Mouse (Mus musculus): Measurements from ENCODE around the gene Kif5c. TPM values are rescaled to one million over a fixed set of nuclear protein-coding genes. Genes with fewer than 3 reads are reported as not detected.

The Kif5c gene
- total RNA-seq, 2 experiments from 2014 or later: 0.79 to 0.80 TPM

GRCm38 (mm10) chr2:49660375-49660923 is 41.4 kb downstream of the Kif5c start:
- intact Hi-C loops (cut with DNase I): no loop called here
- DNase-seq: no peak

DNA sequence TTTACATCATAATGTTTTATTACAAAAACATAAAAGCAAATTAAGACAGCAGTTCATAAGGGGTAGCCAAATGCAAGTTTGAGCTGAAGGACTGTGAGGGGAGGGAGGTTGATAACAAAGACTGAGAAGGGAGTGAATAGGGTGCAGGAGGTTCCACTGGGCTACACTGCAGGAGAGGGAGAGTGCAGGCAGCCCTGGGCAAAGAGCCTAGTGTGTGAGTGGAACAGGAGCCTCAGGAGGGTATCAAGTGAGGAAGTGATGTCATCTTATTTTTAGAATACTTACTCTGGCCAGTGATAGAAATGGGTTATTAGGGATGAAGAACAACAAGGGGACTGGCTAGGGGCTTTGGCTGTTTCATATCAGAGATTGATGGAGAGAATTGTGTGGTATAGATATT is 42.2 kb downstream of the Kif5c start:
- no peak for DNase-seq
- intact Hi-C loops (cut with DNase I): no loop called here

DNA sequence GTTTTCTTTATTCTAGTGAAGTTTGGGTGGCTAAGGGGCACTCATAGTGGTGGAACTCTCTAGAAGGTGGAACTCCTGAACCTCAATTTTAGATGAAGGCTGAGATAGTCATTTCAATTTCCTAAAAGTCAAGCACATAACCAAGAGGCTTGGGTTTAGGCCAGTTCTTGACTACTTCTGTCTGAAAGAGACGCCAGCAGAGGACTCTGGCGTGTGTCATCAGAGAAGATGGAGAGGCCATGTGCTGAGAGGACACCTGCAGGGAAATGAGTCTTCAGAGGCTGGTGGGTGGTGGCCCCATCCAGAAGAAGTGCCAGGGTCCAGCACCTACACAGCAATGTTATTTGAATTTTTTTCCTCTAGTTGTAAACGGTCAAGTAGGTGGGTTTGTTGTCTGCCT is 42.8 kb downstream of the Kif5c start:
- no peak for DNase-seq

GRCm38 (mm10) chr2:49671753-49672500 is 52.8 kb downstream of the Kif5c start:
- DNase-seq: no peak
- intact Hi-C loops (cut with DNase I): no loop called here

More for the DNA sequence above, 42.8 kb downstream of the Kif5c start:
- intact Hi-C loops (cut with DNase I): no loop called here

- intact Hi-C loops (cut with DNase I): no loop called here
- no peak for DNase-seq
These were observed 53.4 kb downstream of the Kif5c start for GRCm38 (mm10) chr2:49672501-49672874.

- DNase-seq: no peak
- intact Hi-C loops (cut with DNase I): no loop called here
These were observed 56.9 kb downstream of the Kif5c start for GRCm38 (mm10) chr2:49676020-49676419.

- intact Hi-C loops (cut with DNase I): no loop called here
- DNase-seq: no peak
These were observed 59.3 kb downstream of the Kif5c start for GRCm38 (mm10) chr2:49678386-49678785.

DNA sequence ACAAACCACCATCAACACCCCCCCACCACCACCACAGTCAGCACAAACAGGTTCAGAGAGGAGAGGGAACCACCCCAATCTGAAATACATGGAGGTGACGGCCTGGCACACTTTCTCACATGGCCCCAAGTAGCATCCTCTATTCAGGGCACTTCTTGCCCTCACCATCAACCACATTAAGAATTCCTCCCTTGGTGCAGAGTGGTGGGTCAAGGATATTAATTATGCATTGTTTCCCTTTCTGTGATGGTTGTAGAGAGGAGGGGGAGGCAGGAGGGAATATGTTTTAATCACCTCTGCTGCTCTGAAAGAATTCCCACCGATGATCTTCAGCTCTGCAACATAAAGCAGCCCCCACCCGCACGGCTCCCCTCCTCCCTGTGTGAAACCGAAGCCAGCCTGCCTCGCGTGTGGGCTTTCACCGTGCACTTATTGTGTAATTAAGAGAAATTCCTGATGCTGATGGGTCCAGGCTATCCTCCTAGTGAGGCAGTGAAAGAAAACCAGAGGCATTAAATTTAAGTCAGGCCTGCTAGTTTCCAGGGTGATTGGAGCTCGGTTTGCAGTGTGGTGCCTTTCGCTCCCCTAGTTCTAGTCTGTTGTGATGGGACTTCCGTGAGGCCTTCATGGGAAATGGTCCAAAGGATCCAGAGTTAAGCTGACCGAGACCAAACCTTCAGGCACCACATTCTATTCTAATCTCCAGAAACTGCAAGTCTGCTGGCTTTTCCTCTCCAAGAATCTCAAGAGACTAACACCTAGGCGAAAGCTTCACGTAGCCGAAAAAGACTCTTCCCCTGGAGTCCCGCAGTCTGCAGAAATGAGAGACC is 60.3 kb downstream of the Kif5c start:
- intact Hi-C loops (cut with DNase I): no loop called here
- no peak for DNase-seq

DNA sequence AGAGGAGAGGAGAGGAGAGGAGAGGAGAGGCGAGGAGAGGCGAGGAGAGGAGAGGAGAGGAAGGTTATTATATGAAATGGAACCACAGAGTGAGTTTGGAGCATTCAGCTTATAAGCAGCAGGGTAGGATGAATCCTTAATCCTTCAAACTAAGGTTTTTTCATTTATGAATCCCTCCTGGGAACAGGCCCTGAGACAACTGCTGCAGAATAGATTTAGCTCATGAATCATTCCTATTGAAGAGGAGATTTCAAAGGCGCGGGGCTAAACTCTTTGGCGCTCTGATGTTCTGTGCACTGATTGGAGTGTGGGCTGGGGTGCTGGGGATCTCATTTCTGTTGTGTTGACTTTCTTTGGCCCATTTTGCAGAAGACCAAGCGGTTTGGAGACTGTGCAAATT is 63.7 kb downstream of the Kif5c start:
- intact Hi-C loops (cut with DNase I): no loop called here
- no peak for DNase-seq

DNA sequence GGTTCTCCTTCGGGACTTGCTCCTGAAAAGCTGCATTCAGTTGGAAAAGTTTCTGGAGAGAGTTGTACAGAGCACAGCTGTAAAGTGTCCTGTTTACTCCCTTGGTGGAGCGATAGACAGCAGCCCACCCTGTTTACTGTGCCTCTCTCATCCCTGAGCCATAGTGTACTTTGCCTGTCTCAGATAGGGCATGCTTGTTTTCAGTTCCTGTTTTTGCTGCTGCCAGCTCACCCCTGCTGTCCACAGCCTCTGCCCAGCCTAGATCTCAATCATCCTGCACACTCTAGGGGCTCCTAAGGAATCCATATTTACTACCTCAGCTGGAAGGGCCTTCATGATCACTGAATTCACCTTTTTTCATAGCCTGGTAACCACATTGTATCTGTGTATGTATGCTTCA is 65.7 kb downstream of the Kif5c start:
- no peak for DNase-seq
- intact Hi-C loops (cut with DNase I): no loop called here

DNA sequence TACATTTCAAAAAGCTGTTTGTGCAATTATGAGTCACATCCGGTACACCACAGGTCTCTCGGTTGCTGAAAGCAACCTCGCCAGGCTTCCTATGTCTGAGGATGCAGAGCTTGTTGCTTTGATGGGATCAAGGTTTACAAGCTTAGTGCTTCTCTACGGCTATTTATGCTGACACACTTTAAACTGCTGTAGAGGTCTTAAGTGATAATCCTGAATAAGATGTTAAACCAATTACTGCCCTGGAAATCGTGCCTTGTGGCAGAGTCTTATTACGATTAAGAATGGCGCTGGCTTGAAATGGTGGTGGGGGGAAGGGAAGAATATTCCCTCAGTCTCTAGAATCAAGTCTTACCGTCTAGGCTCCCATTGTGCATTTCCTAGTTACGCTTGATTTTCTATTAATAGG is 71.3 kb downstream of the Kif5c start:
- no peak for DNase-seq

DNA sequence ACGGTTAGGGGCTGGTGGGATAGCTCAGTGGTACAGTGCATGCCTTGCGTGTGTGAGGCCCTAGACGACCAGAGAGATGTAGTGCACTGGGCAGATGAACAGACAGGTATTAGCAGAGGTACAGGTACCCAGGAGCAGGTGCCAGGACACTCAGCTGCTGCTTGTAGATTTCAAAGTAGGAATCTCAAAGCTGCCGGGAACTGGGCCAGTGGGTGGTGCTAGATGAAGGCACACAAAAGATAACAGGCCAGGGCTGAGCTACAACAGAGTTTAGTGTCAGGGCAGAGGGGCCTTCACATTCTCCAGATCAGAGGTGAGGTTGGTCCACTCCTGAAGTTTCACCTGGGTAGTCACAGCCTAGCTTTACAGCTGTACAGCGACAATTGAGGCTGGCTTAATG is 72.3 kb downstream of the Kif5c start:
- DNase-seq: peak in 1 of 2 experiments; percentile 4
- intact Hi-C loops (cut with DNase I): no loop called here

More for the DNA sequence above, 71.3 kb downstream of the Kif5c start:
- intact Hi-C loops (cut with DNase I): no loop called here

GRCm38 (mm10) chr2:49694727-49695126 is 75.6 kb downstream of the Kif5c start:
- intact Hi-C loops (cut with DNase I): no loop called here
- no peak for DNase-seq

- DNase-seq: no peak
- intact Hi-C loops (cut with DNase I): no loop called here
These were observed 76.4 kb downstream of the Kif5c start for GRCm38 (mm10) chr2:49695461-49695860.

- DNase-seq: no peak
- intact Hi-C loops (cut with DNase I): no loop called here
These were observed 79.8 kb downstream of the Kif5c start for GRCm38 (mm10) chr2:49698851-49699250.

DNA sequence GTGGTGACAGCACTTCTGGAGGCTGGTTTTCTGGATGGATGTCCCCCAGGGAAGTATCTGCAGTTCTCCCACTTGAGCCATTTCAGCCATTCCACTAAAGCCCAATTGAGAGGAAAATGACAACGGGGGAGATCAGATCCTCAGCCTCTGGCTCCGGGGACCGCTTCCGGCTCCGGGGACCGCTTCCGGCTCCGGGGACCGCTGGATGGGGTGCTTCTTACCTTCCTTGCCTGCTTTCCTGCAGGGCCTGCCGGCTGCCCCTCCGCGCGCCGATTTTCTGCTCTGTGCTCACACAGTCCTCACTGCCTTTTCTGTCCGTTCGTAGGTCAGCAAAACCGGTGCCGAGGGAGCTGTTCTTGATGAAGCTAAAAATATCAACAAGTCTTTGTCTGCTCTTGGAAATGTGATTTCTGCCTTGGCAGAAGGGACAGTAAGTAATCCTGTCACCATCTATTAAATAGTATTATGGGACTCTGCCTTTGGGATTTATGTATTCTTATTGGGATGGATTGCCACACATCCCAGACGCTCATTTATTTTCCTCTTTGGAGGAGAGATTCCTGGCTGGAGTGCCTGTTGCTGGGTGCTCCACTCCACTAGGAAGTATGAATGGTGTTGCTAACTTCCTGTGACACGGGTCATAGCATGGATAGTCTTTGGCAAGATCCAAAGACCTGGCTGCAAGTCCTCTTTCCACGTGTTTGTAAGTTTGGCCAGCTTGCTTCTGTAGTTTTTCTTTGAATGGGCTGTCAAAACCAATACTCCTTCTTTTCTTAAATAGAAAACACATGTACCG is 81.3 kb downstream of the Kif5c start:
- intact Hi-C loops (cut with DNase I): no loop called here
- DNase-seq: peak; percentile 12 to 26

DNA sequence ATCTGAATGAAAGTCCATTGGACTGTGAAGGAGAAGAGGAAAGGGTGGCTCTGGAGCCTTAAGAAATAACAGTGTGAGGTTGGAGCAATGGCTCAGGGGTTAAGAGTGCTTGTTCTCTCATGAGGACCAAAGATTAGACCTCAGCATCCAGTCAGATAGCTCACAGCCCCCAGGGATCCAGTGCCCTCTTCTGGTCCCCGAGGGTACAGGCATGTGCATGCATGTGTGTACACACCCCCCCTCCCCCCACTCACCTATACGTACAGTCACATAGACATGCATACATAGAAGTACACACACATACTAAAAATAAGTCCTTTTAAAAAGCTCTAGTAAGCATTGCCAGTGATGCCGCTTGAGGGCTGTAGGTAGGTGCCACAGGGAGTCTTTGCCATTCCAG is 91.1 kb downstream of the Kif5c start:
- intact Hi-C loops (cut with DNase I): no loop called here
- DNase-seq: no peak

DNA sequence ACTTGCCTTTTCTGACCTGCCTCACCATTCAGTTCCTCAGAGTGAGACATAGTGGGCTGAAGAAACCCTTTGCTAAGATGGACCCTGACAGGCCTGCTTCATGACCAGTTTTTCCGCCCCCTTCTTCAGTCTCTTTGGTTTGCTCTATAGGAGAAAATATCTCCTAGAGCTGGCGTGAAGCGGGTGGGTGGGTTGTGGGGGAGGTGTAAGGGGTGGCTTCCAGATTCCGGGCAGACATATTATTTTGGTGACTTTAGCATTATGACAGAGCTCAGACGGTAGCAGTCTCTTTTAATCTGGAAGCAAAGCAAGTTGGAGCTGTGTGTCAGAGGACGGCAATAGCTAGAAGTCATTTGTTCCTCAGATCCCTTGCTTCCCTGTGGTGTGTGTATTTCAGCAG is 92.6 kb downstream of the Kif5c start:
- intact Hi-C loops (cut with DNase I): no loop called here

GRCm38 (mm10) chr2:49712336-49712887 is 93.3 kb downstream of the Kif5c start:
- intact Hi-C loops (cut with DNase I): no loop called here
- no peak for DNase-seq

More for the DNA sequence above, 92.6 kb downstream of the Kif5c start:
- no peak for DNase-seq

- DNase-seq: no peak
- intact Hi-C loops (cut with DNase I): no loop called here
These were observed 97.4 kb downstream of the Kif5c start for GRCm38 (mm10) chr2:49716490-49716889.

All from heart, postnatal 14 days (tissue).